Mouse (Mus musculus) bone marrow, adult 2 months (tissue): ENCODE data around the gene Gcm2. TPM values are rescaled to one million over a fixed set of nuclear protein-coding genes. Genes with fewer than 3 reads are reported as not detected.

Source experiments
- H3K27ac ChIP-seq: fragments of 200-500 bp; 2 replicates; pipeline ENCODE4 v1.5.1; 2012; ENCODE audit warnings: low read depth, mild to moderate bottlenecking, control low read depth, inconsistent platforms, low read length; ENCODE audit not compliant: control insufficient read depth, poor library complexity, insufficient read depth
- H3K4me1 ChIP-seq: fragments of 200-500 bp; 2 replicates; pipeline ENCODE4 v1.6.1; 2011; ENCODE audit warnings: low read length; ENCODE audit not compliant: control insufficient read depth, insufficient read depth
- H3K4me3 ChIP-seq: fragments of 200-500 bp; replicated peaks from 2 replicates; pipeline ENCODE3; 2011; ENCODE audit warnings: mild to moderate bottlenecking, low read depth, low read length, control low read depth; ENCODE audit not compliant: control insufficient read depth
- CTCF ChIP-seq: fragments of 200-500 bp; IDR thresholded peaks from 2 replicates; pipeline ENCODE4 v1.5.1; 2011; ENCODE audit warnings: low read length, control low read depth; ENCODE audit not compliant: control insufficient read depth, insufficient read depth
- POLR2A ChIP-seq: fragments of 200-500 bp; IDR thresholded peaks from 2 replicates; pipeline ENCODE4 v1.6.1; 2011; ENCODE audit warnings: low read depth, mild to moderate bottlenecking, control low read depth, low read length, borderline replicate concordance; ENCODE audit not compliant: control insufficient read depth
- WGBS: fragments of 180-500 bp; shearing (Covaris S2); methylation state at CpG from one replicate; pipeline ENCODE4 v1.1.7; 2018; 5-methylcytosine and 5-hydroxymethylcytosine counted together
- polyA plus RNA-seq: library from polyadenylated mRNA; stranded (reverse); fragments of >200 nt; gene quantifications from 2 replicates; pipeline ENCODE4 v1.2.4, GENCODE M21; 2011; ENCODE audit warnings: low replicate concordance; ENCODE audit not compliant: missing spikeins, insufficient read depth, insufficient read length

Gene Gcm2
- not detected in 2 replicates for polyA plus RNA-seq

DNA sequence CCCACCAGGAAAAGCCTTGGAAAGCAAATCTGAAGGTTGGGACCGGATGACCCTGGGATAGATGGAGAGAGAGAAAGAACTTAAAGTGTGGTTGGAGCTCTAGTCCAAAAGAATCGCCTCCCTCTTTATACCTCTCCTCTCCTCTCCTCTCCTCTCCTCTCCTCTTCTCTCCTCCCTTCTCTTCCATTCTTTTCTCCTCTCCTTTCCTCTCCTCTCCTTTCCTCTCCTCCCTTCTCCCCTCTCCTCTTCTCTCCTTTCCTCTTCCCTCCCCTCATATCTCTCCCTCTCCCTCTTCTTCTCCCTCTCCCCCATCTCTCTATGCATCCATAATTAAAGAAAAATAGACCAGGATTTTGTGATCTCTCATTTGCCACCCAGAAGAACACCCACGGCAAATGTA, at the start of gene Gcm2:
Gcm2 (minus strand) TSS at position 101 of the 400 bp plus-strand sequence.
- WGBS = 58% methylated on average over 3 of the region's 3 CpGs
- no peak within 1 kb of the TSS for H3K27ac ChIP-seq
- no peaks in the 10 kb centered on the region for H3K4me1 ChIP-seq
- H3K4me3 ChIP-seq = no peak within 1 kb of the TSS
- TF ChIP-seq POLR2A = no peak
- no peak for TF ChIP-seq CTCF

DNA sequence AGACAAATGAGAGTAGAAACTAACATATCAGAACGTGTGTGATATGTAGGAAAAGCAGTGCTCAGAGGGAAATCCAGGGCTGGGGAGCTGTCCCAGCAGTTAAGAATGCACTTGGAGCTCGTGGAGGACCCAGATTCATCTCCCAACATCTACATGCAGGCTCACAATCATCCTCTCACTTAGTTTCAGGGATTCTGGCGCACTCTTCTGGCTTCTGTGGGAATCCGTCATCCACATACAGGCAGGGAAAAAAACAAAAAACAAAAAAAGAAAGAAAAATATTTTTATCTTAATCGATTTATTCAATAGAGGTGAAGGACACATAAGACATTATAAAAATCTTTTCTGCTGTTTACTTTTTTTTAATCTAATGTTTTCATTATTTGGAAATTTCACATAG, 47.6 kb upstream of the Gcm2 start:
- TF ChIP-seq POLR2A (no peak), CTCF (no peak)
- 62% methylated on average over 5 of the region's 5 CpGs for WGBS
- Histone ChIP-seq H3K4me1 (no peaks in the 10 kb centered on the region), H3K27ac (no peak overlapping the region), H3K4me3 (no peak overlapping the region)

DNA sequence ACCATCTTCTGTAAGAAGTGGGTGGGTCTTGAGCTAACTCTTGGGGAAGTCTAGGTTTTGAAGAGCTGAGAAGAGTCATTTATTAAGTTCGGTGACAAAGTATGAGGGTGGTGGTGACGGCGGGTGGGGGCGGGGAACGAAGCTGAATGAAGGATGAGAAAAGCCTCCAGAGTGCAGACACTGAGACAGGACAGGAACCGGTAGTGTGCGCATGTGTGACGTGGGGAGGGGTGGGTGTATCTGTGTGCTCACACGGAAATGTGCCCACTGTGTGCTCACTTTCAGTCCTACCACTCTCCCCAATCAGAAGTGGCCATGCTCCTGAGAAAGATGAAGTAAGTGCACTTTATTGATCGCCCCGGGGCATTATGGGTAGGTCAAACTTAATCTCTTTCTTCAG, 42.3 kb upstream of the Gcm2 start:
- 69% methylated on average over 11 of the region's 11 CpGs for WGBS
- TF ChIP-seq CTCF = no peak
- TF ChIP-seq POLR2A = no peak
- H3K27ac ChIP-seq = no peak overlapping the region

DNA sequence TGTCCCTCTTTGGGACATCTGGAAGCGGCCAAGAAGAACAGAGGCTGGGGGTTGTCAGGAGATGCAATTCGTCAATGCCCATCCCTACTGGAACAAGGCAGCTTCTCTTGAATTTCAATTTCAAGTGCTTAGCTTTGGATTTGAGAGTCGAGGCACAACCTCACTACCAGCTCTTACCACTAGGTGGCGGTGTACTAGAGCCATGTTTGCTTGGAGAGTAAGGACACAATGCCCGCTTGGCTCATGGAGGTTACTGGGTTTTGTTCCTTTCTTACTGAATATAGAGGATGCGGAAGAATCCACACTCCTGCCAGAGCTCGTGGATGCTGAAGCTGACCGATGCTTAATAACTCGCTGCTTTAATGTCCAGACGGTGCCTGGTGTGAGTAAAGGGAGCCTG, 35.4 kb upstream of the Gcm2 start:
- no peaks in the 10 kb centered on the region for H3K4me1 ChIP-seq
- H3K27ac ChIP-seq = no peak overlapping the region
- WGBS = 64% methylated on average over 10 of the region's 10 CpGs
- TF ChIP-seq POLR2A (no peak), CTCF (peak; percentile 70)
- no peak overlapping the region for H3K4me3 ChIP-seq

More for the DNA sequence above, 42.3 kb upstream of the Gcm2 start:
- H3K4me3 ChIP-seq = no peak overlapping the region
- no peaks in the 10 kb centered on the region for H3K4me1 ChIP-seq

DNA sequence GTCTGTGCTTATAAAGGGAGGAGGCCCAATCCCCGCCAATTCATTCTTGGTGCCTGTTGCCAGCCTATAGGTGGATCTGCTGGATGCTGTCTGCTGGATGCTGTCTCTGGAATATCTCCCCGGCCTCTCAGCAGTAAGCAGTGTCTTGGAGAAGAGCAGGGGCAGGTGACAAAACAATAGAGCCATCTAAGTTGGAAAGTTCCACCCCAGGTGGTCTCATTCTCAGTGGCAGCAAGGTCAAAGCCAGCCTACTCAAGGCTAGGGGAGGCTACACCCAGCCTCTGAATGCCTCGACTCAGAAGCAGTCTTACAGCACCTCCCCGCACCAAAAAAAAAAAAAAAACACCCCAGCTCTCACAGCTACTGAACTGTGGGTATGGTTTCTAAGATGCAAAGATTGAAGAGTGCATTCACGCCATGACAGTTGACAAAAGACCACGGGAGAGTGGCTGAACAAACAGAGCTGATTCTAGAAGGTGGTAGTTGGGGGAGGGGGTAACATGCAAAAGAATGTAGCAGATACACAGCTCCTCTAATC, 34.7 kb upstream of the Gcm2 start:
- Histone ChIP-seq H3K4me3 (no peak overlapping the region), H3K4me1 (no peaks in the 10 kb centered on the region), H3K27ac (no peak overlapping the region)
- 76% methylated on average over 6 of the region's 6 CpGs for WGBS
- no peak for TF ChIP-seq POLR2A
- TF ChIP-seq CTCF = no peak

DNA sequence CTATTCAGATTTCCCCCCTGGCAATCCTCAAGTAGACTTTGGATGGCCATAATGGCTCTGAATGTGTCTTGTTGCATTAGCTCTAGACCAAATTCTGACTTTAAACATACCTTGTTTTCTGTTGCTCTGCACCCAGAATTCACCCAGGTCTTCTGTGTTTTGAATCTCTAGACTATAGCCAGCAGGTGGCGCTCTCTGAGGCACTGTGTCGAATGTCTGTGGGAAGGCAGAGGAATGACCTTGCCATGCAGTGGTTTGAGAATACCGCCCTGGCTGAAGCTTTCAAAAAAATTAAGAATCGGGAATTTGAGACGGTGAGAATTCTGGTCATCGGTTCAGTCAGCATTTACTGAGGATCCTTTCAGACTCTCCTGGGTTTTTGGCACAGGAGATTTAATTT, 24.1 kb upstream of the Gcm2 start:
- WGBS = 9% methylated on average over 6 of the region's 6 CpGs
- TF ChIP-seq CTCF (peak; percentile 84), POLR2A (no peak)

DNA sequence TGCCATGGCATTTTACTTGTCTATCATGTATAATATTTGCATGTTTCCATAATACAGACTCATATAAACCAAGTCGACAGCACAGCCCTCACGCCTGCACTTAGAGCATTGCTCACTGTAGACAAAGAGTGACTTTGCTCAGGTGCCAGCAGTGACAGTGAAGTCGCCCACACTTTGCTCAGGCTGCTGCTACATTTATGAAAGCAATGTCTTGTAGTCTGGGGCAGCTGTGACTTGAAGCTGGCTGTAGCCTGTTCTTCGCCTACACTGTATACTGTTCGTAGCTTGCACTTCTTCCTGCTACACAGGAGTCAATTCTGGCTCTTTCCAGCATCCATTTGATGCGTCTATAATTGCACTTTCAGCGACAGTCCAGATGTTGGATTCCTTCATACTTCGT, 18.2 kb upstream of the Gcm2 start:
- H3K27ac ChIP-seq = no peak overlapping the region
- WGBS = 82% methylated on average over 8 of the region's 8 CpGs
- no peak for TF ChIP-seq POLR2A
- TF ChIP-seq CTCF = no peak
- no peaks in the 10 kb centered on the region; the same call in 1 of the 2 replicates for H3K4me1 ChIP-seq
- no peak overlapping the region for H3K4me3 ChIP-seq

More for the DNA sequence above, 24.1 kb upstream of the Gcm2 start:
- Histone ChIP-seq H3K4me1 (no peaks in the 10 kb centered on the region), H3K27ac (no peak overlapping the region), H3K4me3 (no peak overlapping the region)

- 9% methylated on average over 8 of the region's 8 CpGs for WGBS
- TF ChIP-seq POLR2A (no peak), CTCF (no peak)
- no peak overlapping the region for H3K27ac ChIP-seq
- no peak overlapping the region for H3K4me3 ChIP-seq
- H3K4me1 ChIP-seq = no peaks in the 10 kb centered on the region; the same call in 1 of the 2 replicates
Observed at GRCm38 (mm10) chr13:41128326-41128725, 17.5 kb upstream of the Gcm2 start.
